Mouse (Mus musculus) liver, postnatal 0 days (tissue): ENCODE results near the gene Ezr.
"Not testable (repeated sequence)": the region's sequence is repeated elsewhere in the genome, so short reads cannot be mapped to it uniquely, and the experiment has no call there.

Experiments
- CTCF ChIP-seq: sonication (generic); IDR thresholded peaks from 2 replicates; pipeline ENCODE4 v1.5.1; 2016; ENCODE audit warnings: antibody characterized with exemption, low read depth
- EP300 ChIP-seq: IDR thresholded peaks from 2 replicates; pipeline ENCODE4 v1.6.1; 2016; ENCODE audit warnings: antibody characterized with exemption, low read depth, mild to moderate bottlenecking

DNA sequence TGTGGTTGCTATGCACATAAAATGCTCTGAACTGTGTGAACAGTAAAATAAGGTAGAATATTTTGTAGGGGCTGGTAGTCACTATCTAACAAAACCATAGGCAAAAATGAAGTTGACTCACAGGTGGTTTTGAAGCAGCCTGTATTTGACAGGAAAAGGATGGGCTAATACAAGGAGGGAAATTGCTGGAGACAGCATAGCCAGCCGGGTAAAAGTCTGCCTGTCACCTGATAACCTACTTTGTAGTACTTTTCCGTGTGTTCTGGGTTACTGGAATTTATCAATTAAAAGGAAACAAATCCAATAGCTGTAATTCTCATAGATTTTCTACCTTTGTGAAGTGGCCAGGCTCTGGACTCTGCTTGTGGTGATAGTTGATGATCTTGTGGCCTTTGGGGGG, 69.1 kb downstream of the Ezr start:
- not testable (repeated sequence) for TF ChIP-seq CTCF, EP300
